Mouse (Mus musculus): ENCODE data around the gene Hivep3. TPM values are rescaled to one million over a fixed set of nuclear protein-coding genes. Genes with fewer than 3 reads are reported as not detected.

The Hivep3 gene
- polyA plus RNA-seq, 1 experiment from 2014 or later: 0.64 TPM

GRCm38 (mm10) chr4:119990346-119990745 lies 256.8 kb downstream of the Hivep3 start:
- H3K9me3 ChIP-seq (replicated peaks): no peaks in the 10 kb centered on the region
- no peak overlapping the region for H3K27ac ChIP-seq (replicated peaks)
- 85% methylated on average over 3 of the region's 3 CpGs for WGBS
- peaks cover 20% of the 10 kb centered on the region for H3K4me1 ChIP-seq
- DNase-seq (ENCODE audit: low spot score): no peak
- no peak overlapping the region for H3K4me3 ChIP-seq
- no peaks in the 10 kb centered on the region for H3K36me3 ChIP-seq
- H3K27me3 ChIP-seq (ENCODE audit: low read depth, poor library complexity, severe bottlenecking): no peaks in the 10 kb centered on the region; the same call in 1 of the 2 replicates

- WGBS: 84% methylated on average over 3 of the region's 3 CpGs
- no peak overlapping the region for H3K4me3 ChIP-seq
- H3K27me3 ChIP-seq (ENCODE audit: low read depth, poor library complexity, severe bottlenecking): no peaks in the 10 kb centered on the region; the same call in 1 of the 2 replicates
- H3K36me3 ChIP-seq: no peaks in the 10 kb centered on the region
- no peaks in the 10 kb centered on the region for H3K9me3 ChIP-seq (replicated peaks)
- DNase-seq (ENCODE audit: low spot score): no peak
- no peak overlapping the region for H3K27ac ChIP-seq (replicated peaks)
- peaks cover 20% of the 10 kb centered on the region for H3K4me1 ChIP-seq
Observed at GRCm38 (mm10) chr4:119990841-119991240, 257.3 kb downstream of the Hivep3 start.

GRCm38 (mm10) chr4:119991758-119992157 lies 258.2 kb downstream of the Hivep3 start:
- H3K27me3 ChIP-seq (ENCODE audit: low read depth, poor library complexity, severe bottlenecking): no peaks in the 10 kb centered on the region; the same call in 1 of the 2 replicates
- peaks cover 13% of the 10 kb centered on the region for H3K4me1 ChIP-seq
- DNase-seq (ENCODE audit: low spot score): no peak
- no peaks in the 10 kb centered on the region for H3K36me3 ChIP-seq
- no peaks in the 10 kb centered on the region for H3K9me3 ChIP-seq (replicated peaks)
- no peak overlapping the region for H3K4me3 ChIP-seq
- 76% methylated on average over 4 of the region's 4 CpGs for WGBS
- H3K27ac ChIP-seq (replicated peaks): no peak overlapping the region

GRCm38 (mm10) chr4:119996377-119996776 lies 262.8 kb downstream of the Hivep3 start:
- H3K4me3 ChIP-seq: no peak overlapping the region
- DNase-seq (ENCODE audit: low spot score): no peak
- H3K27me3 ChIP-seq (ENCODE audit: low read depth, poor library complexity, severe bottlenecking): no peaks in the 10 kb centered on the region
- H3K36me3 ChIP-seq: no peaks in the 10 kb centered on the region
- no peak overlapping the region for H3K27ac ChIP-seq (replicated peaks)
- no peaks in the 10 kb centered on the region for H3K9me3 ChIP-seq (replicated peaks)
- H3K4me1 ChIP-seq: 0 out of 2 replicates have a peak, but pooled peaks cover 3% of the 10 kb centered on the region
- WGBS: 92% methylated on average over 1 of the region's 1 CpGs

GRCm38 (mm10) chr4:119997351-119997750 lies 263.8 kb downstream of the Hivep3 start:
- 0 out of 2 replicates have a peak, but pooled peaks cover 3% of the 10 kb centered on the region for H3K4me1 ChIP-seq
- WGBS: 91% methylated on average over 7 of the region's 7 CpGs
- H3K27me3 ChIP-seq (ENCODE audit: low read depth, poor library complexity, severe bottlenecking): no peaks in the 10 kb centered on the region
- H3K9me3 ChIP-seq (replicated peaks): no peaks in the 10 kb centered on the region
- no peak overlapping the region for H3K27ac ChIP-seq (replicated peaks)
- no peaks in the 10 kb centered on the region for H3K36me3 ChIP-seq
- no peak overlapping the region for H3K4me3 ChIP-seq
- no peak for DNase-seq (ENCODE audit: low spot score)

GRCm38 (mm10) chr4:119998911-119999310 lies 265.3 kb downstream of the Hivep3 start:
- H3K27ac ChIP-seq (replicated peaks): no peak overlapping the region
- DNase-seq (ENCODE audit: low spot score): no peak
- no peaks in the 10 kb centered on the region for H3K9me3 ChIP-seq (replicated peaks)
- no peak overlapping the region for H3K4me3 ChIP-seq
- no peaks in the 10 kb centered on the region for H3K36me3 ChIP-seq
- H3K4me1 ChIP-seq: peaks cover 10% of the 10 kb centered on the region
- WGBS: 69% methylated on average over 5 of the region's 5 CpGs
- H3K27me3 ChIP-seq (ENCODE audit: low read depth, poor library complexity, severe bottlenecking): no peaks in the 10 kb centered on the region

- H3K36me3 ChIP-seq: no peaks in the 10 kb centered on the region
- no peaks in the 10 kb centered on the region for H3K27me3 ChIP-seq (ENCODE audit: low read depth, poor library complexity, severe bottlenecking)
- no peak for DNase-seq (ENCODE audit: low spot score)
- no peak overlapping the region for H3K27ac ChIP-seq (replicated peaks)
- H3K9me3 ChIP-seq (replicated peaks): no peaks in the 10 kb centered on the region
- peaks cover 10% of the 10 kb centered on the region for H3K4me1 ChIP-seq
- no peak overlapping the region for H3K4me3 ChIP-seq
- WGBS: 79% methylated on average over 7 of the region's 7 CpGs
Observed at GRCm38 (mm10) chr4:120000881-120001280, 267.3 kb downstream of the Hivep3 start.

GRCm38 (mm10) chr4:120003006-120003405 lies 269.4 kb downstream of the Hivep3 start:
- Histone ChIP-seq H3K9me3 (replicated peaks) (no peaks in the 10 kb centered on the region), H3K4me3 (no peak overlapping the region), H3K36me3 (no peaks in the 10 kb centered on the region), H3K27me3 (ENCODE audit: low read depth, poor library complexity, severe bottlenecking) (no peaks in the 10 kb centered on the region), H3K4me1 (peaks cover 15% of the 10 kb centered on the region), H3K27ac (replicated peaks) (no peak overlapping the region)
- 43% methylated on average over 3 of the region's 3 CpGs for WGBS
- no peak for DNase-seq (ENCODE audit: low spot score)

- no peaks in the 10 kb centered on the region for H3K9me3 ChIP-seq (replicated peaks)
- no peaks in the 10 kb centered on the region for H3K36me3 ChIP-seq
- no peak overlapping the region for H3K4me3 ChIP-seq
- 84% methylated on average over 6 of the region's 6 CpGs for WGBS
- peaks cover 13% of the 10 kb centered on the region for H3K4me1 ChIP-seq
- H3K27ac ChIP-seq (replicated peaks): no peak overlapping the region
- DNase-seq (ENCODE audit: low spot score): no peak
- no peaks in the 10 kb centered on the region for H3K27me3 ChIP-seq (ENCODE audit: low read depth, poor library complexity, severe bottlenecking)
Observed at GRCm38 (mm10) chr4:120006046-120006445, 272.5 kb downstream of the Hivep3 start.

GRCm38 (mm10) chr4:120007889-120008288 lies 274.3 kb downstream of the Hivep3 start:
- Histone ChIP-seq H3K27ac (replicated peaks) (no peak overlapping the region; the same call in 1 of the 2 replicates), H3K4me1 (peaks cover 18% of the 10 kb centered on the region), H3K27me3 (ENCODE audit: low read depth, poor library complexity, severe bottlenecking) (no peaks in the 10 kb centered on the region), H3K9me3 (replicated peaks) (no peaks in the 10 kb centered on the region), H3K4me3 (no peak overlapping the region), H3K36me3 (no peaks in the 10 kb centered on the region)
- WGBS: 76% methylated on average over 3 of the region's 3 CpGs
- no peak for DNase-seq (ENCODE audit: low spot score)

GRCm38 (mm10) chr4:120009151-120009550 lies 275.6 kb downstream of the Hivep3 start:
- Histone ChIP-seq H3K9me3 (replicated peaks) (no peaks in the 10 kb centered on the region), H3K27me3 (ENCODE audit: low read depth, poor library complexity, severe bottlenecking) (no peaks in the 10 kb centered on the region), H3K4me3 (no peak overlapping the region), H3K27ac (replicated peaks) (no peak overlapping the region), H3K4me1 (0 out of 2 replicates have a peak, but pooled peaks cover 12% of the 10 kb centered on the region), H3K36me3 (no peaks in the 10 kb centered on the region)
- WGBS: 95% methylated on average over 2 of the region's 2 CpGs
- no peak for DNase-seq (ENCODE audit: low spot score)

- WGBS: 77% methylated on average over 10 of the region's 10 CpGs
- Histone ChIP-seq H3K9me3 (replicated peaks) (no peaks in the 10 kb centered on the region), H3K4me1 (0 out of 2 replicates have a peak, but pooled peaks cover 12% of the 10 kb centered on the region), H3K27ac (replicated peaks) (peak overlapping the region; percentile 17; the same call in 1 of the 2 replicates), H3K27me3 (ENCODE audit: low read depth, poor library complexity, severe bottlenecking) (no peaks in the 10 kb centered on the region), H3K4me3 (no peak overlapping the region), H3K36me3 (no peaks in the 10 kb centered on the region)
- DNase-seq (ENCODE audit: low spot score): no peak
Observed at GRCm38 (mm10) chr4:120011788-120012187, 278.2 kb downstream of the Hivep3 start.

- 89% methylated on average over 1 of the region's 1 CpGs for WGBS
Observed at GRCm38 (mm10) chr4:120012891-120013290, 279.3 kb downstream of the Hivep3 start.

GRCm38 (mm10) chr4:120018426-120018825 lies 284.8 kb downstream of the Hivep3 start:
- no peaks in the 10 kb centered on the region for H3K27me3 ChIP-seq (ENCODE audit: low read depth, poor library complexity, severe bottlenecking)
- no peak for DNase-seq (ENCODE audit: low spot score)
- H3K4me1 ChIP-seq: no peaks in the 10 kb centered on the region
- H3K36me3 ChIP-seq: no peaks in the 10 kb centered on the region
- no peak overlapping the region for H3K27ac ChIP-seq (replicated peaks)
- no peaks in the 10 kb centered on the region for H3K9me3 ChIP-seq (replicated peaks)
- 80% methylated on average over 5 of the region's 5 CpGs for WGBS
- H3K4me3 ChIP-seq: no peak overlapping the region

More at GRCm38 (mm10) chr4:120012891-120013290, 279.3 kb downstream of the Hivep3 start:
- H3K27me3 ChIP-seq (ENCODE audit: low read depth, poor library complexity, severe bottlenecking): no peaks in the 10 kb centered on the region
- no peak overlapping the region for H3K27ac ChIP-seq (replicated peaks)
- no peaks in the 10 kb centered on the region for H3K9me3 ChIP-seq (replicated peaks)
- H3K4me1 ChIP-seq: 0 out of 2 replicates have a peak, but pooled peaks cover 8% of the 10 kb centered on the region
- H3K4me3 ChIP-seq: no peak overlapping the region
- H3K36me3 ChIP-seq: no peaks in the 10 kb centered on the region
- no peak for DNase-seq (ENCODE audit: low spot score)

Data from midbrain, embryonic 10.5 days (tissue).